Mouse (Mus musculus): Measurements from ENCODE around the gene Zbtb11. TPM values are rescaled to one million over a fixed set of nuclear protein-coding genes. Genes with fewer than 3 reads are reported as not detected.

Gene Zbtb11
- polyA plus RNA-seq, 1 experiment from 2014 or later = 22.1 TPM

Other genes with a start within 250 kb of the Zbtb11 start
- gene Nfkbiz, start 135.0 kb upstream of the Zbtb11 start, polyA plus RNA-seq (2015; fragmentation: Nextera tagmentation; extraction: Ambion mirVana) = 1.7 and 1.8 TPM in 2 replicates
- gene Nxpe3, start 78.6 kb upstream of the Zbtb11 start, polyA plus RNA-seq (2015; fragmentation: Nextera tagmentation; extraction: Ambion mirVana) = 1.3 and 1.4 TPM in 2 replicates
- 11.7 and 12.2 TPM in 2 replicates for gene Cep97, start 39.0 kb upstream of the Zbtb11 start, polyA plus RNA-seq (2015; fragmentation: Nextera tagmentation; extraction: Ambion mirVana)
- 454 and 488 TPM in 2 replicates for gene Rpl24, start 7.6 kb upstream of the Zbtb11 start, polyA plus RNA-seq (2015; fragmentation: Nextera tagmentation; extraction: Ambion mirVana)
- gene Pcnp, start 55.9 kb downstream of the Zbtb11 start, polyA plus RNA-seq (2015; fragmentation: Nextera tagmentation; extraction: Ambion mirVana) = 193 and 199 TPM in 2 replicates
- gene Trmt10c, start 63.9 kb downstream of the Zbtb11 start, polyA plus RNA-seq (2015; fragmentation: Nextera tagmentation; extraction: Ambion mirVana) = 17.7 and 18.0 TPM in 2 replicates
- 45.5 and 50.4 TPM in 2 replicates for gene Senp7, start 74.5 kb downstream of the Zbtb11 start, polyA plus RNA-seq (2015; fragmentation: Nextera tagmentation; extraction: Ambion mirVana)
- 0.10 and 0.26 TPM in 2 replicates for gene Impg2, start 230.4 kb downstream of the Zbtb11 start, polyA plus RNA-seq (2015; fragmentation: Nextera tagmentation; extraction: Ambion mirVana)

Measured in hindbrain, embryonic 15.5 days (tissue).